Comparison of ENCODE assay signal across 15 mouse cellular contexts in genomic region chr10:105595480-105596102, GRCm38 (mm10). TPM values are rescaled to one million over a fixed set of nuclear protein-coding genes. Genes with fewer than 3 reads are reported as not detected.
DNase-seq lines count a peak whose midpoint lies in the region; ATAC-seq and TF ChIP-seq lines count a peak whose summit lies in the region.
"Had no signal": no experiment of that assay in that cellular context is flagged by ENCODE, and none has a peak within 500 bp of the region (broad histone marks: within the 10 kb centered on the region; RNA-seq: fewer than 3 reads in every experiment).

No protein-coding gene starts in this region.

- H3K27ac ChIP-seq in left cerebral cortex, adult 2 months = no peak overlapping the region
- H3K27ac ChIP-seq in intestine, embryonic 16.5 days (ENCODE audit: low read length) = no peak overlapping the region
- H3K27ac ChIP-seq: gastrocnemius, adult 2 months; stomach, embryonic 15.5 days had no signal

- no peak for ATAC-seq in intestine, embryonic 16.5 days
- ATAC-seq: CD4-positive, CD25-positive, alpha-beta regulatory T cell, adult 4 months had no signal

- no peak overlapping the region for H3K9ac ChIP-seq in intestine, embryonic 16.5 days (ENCODE audit: low read depth, low read length)
- H3K9ac ChIP-seq: stomach, embryonic 15.5 days had no signal

- intact Hi-C loops in left cerebral cortex, postnatal 4 days (cut with DNase I) = no loop called here
- intact Hi-C loops in left cerebral cortex, adult 2 months (cut with DNase I) = no loop called here

- peak; percentile 68 for DNase-seq in left cerebral cortex, postnatal 4 days
- no peak for DNase-seq in left cerebral cortex, adult 2 months (ENCODE audit: extremely low spot score in 1 of 2, low spot score in 2 of 2)
- DNase-seq in brain, adult 2 months (ENCODE audit: low read depth, low spot score) = peak; percentile 94
- DNase-seq in cerebellum, adult 11 months = peak; percentile 66
- peak; percentile 77 to 83 for DNase-seq in cerebellum, postnatal 25 days
- DNase-seq in testis, postnatal 10 days (ENCODE audit: low spot score) = no peak
- DNase-seq: adrenal gland, postnatal 25 days; gastrocnemius, adult 2 months; heart, adult 18-20 months; liver; lung, postnatal 10 days had no signal

- H3K27me3 ChIP-seq in intestine, embryonic 16.5 days (replicated peaks; ENCODE audit: control insufficient read depth, insufficient read depth, low read length) = no peaks in the 10 kb centered on the region
- H3K27me3 ChIP-seq: stomach, embryonic 15.5 days had no signal

- no peaks in the 10 kb centered on the region for H3K4me1 ChIP-seq in intestine, embryonic 16.5 days (ENCODE audit: control insufficient read depth, insufficient read depth, low read length)
- H3K4me1 ChIP-seq: stomach, embryonic 15.5 days had no signal

- no peaks in the 10 kb centered on the region for H3K36me3 ChIP-seq in intestine, embryonic 16.5 days (ENCODE audit: control insufficient read depth, insufficient read depth, low read length)
- H3K36me3 ChIP-seq: stomach, embryonic 15.5 days had no signal

- H3K4me2 ChIP-seq in intestine, embryonic 16.5 days (ENCODE audit: low read depth, low read length) = no peak overlapping the region
- H3K4me2 ChIP-seq: stomach, embryonic 15.5 days had no signal

- 69% methylated on average over 7 of the region's 7 CpGs for WGBS in intestine, embryonic 16.5 days

- no peaks in the 10 kb centered on the region for H3K9me3 ChIP-seq in intestine, embryonic 16.5 days (ENCODE audit: control insufficient read depth, low read length)
- H3K9me3 ChIP-seq: stomach, embryonic 15.5 days had no signal

- TF ChIP-seq CTCF in left cerebral cortex, adult 2 months (IDR thresholded peaks at IDR 0.05) = no peak

- no peak overlapping the region for H3K4me3 ChIP-seq in left cerebral cortex, adult 2 months
- H3K4me3 ChIP-seq in intestine, embryonic 16.5 days (ENCODE audit: low read length) = no peak overlapping the region
- H3K4me3 ChIP-seq: gastrocnemius, adult 2 months; stomach, embryonic 15.5 days had no signal

RNA-seq across cellular contexts. Expression of gene Tmtc2, which starts 21.3 kb away (rescaled TPM):
- total RNA-seq in left cerebral cortex, postnatal 4 days (2021) = 10 to 100 TPM; 12.9 to 14.0 TPM
- 10 to 100 TPM; 11.5 to 12.7 TPM for total RNA-seq in left cerebral cortex, adult 2 months (2021)
- 5.4 and 5.8 TPM in 2 replicates for polyA plus RNA-seq in intestine, embryonic 16.5 days (2015; fragmentation: Nextera tagmentation; extraction: Ambion mirVana)
- total RNA-seq: MEL had no signal

Comparison
In these comparisons a context has a peak if more than half of its experiments do, and no peak if none do; other contexts are left out.
1. DNase-seq: peak in left cerebral cortex, postnatal 4 days (single experiment), brain, adult 2 months (single experiment), cerebellum, adult 11 months (single experiment) and cerebellum, postnatal 25 days (2 of 2); none in left cerebral cortex, adult 2 months (0 of 2) and testis, postnatal 10 days (single experiment).